Mouse (Mus musculus) heart, postnatal 14 days (tissue): ENCODE measurements around the gene Dnaaf5. TPM values are rescaled to one million over a fixed set of nuclear protein-coding genes. Genes with fewer than 3 reads are reported as not detected.

Experiments
- DNase-seq, 2 experiments: peaks; one replicate each; pipeline ENCODE4 v3.0.0; 2021 to 2022
- intact Hi-C: fragments of 180-260 bp; cut with DNase I; formaldehyde crosslinking; loops from one replicate; pipeline ENCODE4 v1.15.1; 2025
- total RNA-seq, 2 experiments: library from RNA; stranded (reverse); gene quantifications; 2 replicates each; pipeline ENCODE4 v1.2.3; 2021

The Dnaaf5 gene
- total RNA-seq, 2 experiments from 2014 or later: 14.7 to 16.8 TPM

DNA sequence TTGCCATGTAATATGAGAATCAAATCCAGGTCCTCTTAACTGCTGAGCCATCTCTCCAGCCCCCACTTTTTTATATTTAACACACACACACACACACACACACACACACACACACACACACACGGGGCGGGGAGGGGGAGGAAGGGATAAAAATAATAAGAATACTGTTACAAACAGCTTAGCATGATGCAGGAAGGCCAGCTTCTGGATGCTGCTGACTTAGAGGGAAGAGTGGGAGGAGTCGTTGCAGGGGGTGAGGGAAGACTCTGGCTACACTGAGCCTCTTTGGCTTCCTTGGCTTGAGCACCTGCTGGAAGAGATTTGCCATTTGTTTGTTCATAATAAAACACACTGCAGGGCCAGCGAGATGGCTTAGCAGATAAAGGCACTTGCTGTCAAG is 34.9 kb downstream of the Dnaaf5 start:
- intact Hi-C loops: no loop called here

DNA sequence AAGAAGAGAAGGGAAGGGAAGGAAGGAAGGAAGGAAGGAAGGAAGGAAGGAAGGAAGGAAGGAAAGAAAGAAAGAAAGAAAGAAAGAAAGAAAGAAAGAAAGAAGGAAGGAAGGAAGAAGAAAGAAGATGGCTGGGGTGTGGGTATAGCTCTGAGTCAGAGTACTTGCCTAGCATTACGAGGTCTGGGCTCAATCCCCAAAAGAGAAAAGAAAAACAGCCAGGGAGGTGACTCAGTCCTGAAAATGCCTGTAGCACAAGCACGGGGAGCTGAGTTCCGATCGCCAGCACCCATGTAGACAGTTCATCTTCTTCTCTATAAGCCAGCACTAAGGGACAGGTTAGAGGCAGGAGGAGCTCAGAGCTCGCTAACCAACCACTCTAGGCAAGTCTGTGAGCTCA is 39.7 kb downstream of the Dnaaf5 start:
- intact Hi-C loops: no loop called here
- DNase-seq: no peak

More for the DNA sequence above, 34.9 kb downstream of the Dnaaf5 start:
- DNase-seq: no peak

GRCm38 (mm10) chr5:139190958-139191357 is 40.9 kb downstream of the Dnaaf5 start:
- intact Hi-C loops: no loop called here
- no peak for DNase-seq

DNA sequence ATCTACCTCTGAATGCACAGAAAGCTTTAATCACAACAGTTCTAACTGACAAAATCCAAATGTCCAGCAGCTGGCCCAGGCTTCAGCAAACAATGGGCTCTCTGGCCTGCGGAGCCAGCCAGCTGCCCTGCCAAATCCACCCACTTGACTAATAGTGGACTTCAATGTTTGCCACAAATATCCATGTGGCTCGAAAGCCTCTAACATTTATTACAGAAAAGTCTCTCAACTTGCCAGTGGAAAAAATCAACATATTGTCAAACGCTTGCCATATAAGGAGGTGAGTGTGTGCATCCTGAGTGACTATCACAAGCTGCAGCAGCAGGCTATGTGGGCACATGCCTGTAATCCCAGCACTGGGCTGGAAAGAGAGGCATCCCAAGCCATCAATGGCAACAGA is 48.8 kb downstream of the Dnaaf5 start:
- no peak for DNase-seq
- intact Hi-C loops: no loop called here

DNA sequence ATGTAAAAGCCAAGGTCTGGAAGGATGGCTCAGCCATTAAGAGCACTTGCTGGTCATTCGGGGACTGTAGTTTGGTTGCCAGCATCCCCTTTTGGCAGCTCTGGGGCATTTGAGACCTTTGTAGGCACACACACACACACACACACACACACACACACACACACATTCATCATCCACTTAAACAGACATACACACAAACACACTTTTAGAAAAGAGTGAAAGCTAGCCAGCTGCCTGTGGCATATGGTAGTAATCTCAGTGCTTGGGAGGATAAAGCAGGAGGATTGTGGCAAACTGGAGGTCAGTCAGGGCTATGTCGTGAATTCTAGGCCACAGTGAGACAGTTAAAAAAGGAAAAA is 49.6 kb downstream of the Dnaaf5 start:
- intact Hi-C loops: no loop called here
- no peak for DNase-seq

DNA sequence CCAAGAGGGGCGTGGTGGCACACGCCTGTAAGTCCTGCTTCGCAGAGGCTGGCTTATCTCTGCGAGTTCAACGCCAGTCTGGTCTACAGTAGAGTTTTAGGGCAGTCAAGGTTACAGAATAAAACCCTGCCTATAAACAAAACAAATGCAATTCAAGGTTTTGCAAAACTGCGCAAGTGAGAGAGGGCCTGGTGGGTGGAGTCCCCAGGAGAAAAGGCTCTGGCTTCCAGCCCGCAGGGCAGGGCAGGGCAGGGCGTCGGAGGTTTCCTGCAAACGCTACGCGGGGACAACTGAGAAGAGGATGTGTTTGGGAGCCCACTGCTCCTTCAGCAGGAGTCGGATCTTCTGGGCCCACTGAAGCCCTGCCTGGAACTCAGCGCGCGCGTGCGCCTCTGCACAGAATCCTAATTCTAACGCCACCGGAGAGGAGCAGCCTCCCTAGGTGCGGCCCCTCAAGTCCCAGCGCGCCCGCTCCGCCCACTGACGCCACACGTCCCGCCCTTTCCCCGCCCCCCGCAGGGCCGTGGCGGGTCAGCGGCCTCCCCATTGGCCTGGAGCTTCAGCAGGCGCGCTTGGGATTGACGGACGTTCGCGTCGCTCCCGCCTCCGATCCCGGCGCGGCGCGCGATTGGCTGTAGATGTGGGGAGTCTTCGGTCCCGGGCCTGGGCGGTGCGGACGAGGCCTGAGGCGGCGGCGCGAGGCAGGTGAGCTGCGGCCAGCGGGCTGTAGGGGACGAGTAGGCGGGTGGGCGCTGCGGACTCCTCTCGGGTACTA is 50.2 kb downstream of the Dnaaf5 start, which contains the start of gene Sun1:
Gene Sun1, plus strand, starts transcription at position 643 of the 775 bp plus-strand sequence.
- intact Hi-C loops: loop anchor here (5.0 kb wide), 1 partner anchor 52 kb away; the partner anchor contains the start of gene Get4
- peak; percentile 99 for DNase-seq

DNA sequence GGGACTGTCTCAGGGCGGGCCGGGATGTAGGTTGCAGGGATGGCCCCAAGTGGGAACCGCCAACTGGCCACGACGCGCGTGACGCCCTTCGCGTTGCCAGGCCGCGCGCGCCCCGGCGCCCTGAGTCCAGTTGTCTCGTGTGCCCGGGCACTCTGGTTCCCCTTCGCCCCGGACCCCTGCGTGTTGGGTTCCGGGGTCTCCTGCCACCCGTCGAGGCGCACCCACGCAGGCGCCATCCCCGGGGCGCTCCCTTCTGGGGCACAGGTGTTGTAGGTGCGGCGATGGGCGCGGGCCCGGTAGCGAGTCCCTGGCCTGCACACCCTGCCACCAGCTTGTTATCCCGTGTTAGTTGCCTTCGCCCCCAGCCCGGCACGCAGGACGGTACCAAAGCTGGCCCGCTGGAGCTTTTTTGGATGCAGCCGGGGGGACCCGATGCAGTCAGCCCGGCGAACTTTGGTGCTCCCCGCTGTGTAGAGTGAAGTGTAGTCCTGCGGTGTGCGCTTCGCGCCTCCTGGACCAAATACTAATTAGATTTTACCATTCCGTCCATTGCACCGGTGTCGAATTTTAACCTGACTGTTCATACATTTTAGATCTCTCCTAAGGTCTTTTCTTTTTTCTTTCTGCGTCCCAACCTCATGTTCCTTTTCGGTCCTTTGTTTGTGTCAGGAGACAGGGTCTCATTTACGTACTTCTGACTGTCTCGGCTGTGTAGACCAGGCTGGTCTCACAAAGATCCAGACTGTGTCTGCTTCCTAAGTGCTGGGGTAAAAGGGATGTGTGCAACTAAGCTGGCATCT is 50.9 kb downstream of the Dnaaf5 start:
- intact Hi-C loops: loop anchor here (5.0 kb wide), 1 partner anchor 51 kb away; the partner anchor contains the start of gene Get4
- DNase-seq: no peak

- intact Hi-C loops: loop anchor here (5.0 kb wide), 1 partner anchor 50 kb away; the partner anchor contains the start of gene Get4
- no peak for DNase-seq
Measured at GRCm38 (mm10) chr5:139202127-139202526, 52.1 kb downstream of the Dnaaf5 start.

GRCm38 (mm10) chr5:139203312-139203711 is 53.3 kb downstream of the Dnaaf5 start:
- intact Hi-C loops: loop anchor here (5.0 kb wide), 1 partner anchor 49 kb away; the partner anchor contains the start of gene Get4
- DNase-seq: no peak

- intact Hi-C loops: no loop called here
- DNase-seq: no peak
Measured at GRCm38 (mm10) chr5:139206081-139206480, 56.1 kb downstream of the Dnaaf5 start.

DNA sequence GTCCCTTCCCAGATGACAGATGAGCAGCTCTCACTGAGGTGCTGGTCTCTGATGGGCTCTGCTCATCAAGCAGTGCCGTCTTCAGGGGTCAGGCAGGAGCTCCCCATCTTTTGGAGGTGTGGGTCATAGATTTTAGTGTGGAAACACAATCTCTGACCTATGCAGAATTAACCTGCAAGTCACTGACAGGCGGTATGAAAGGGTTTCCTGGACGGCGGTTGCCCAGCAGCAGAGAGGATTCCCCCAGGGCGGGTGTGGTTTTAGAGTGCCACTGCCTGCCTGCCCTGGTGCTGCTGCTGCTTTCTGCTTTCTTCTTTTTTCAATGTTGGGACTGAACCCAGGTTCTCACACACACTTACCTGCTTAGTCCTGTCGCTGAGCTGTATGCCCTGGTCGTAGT is 56.5 kb downstream of the Dnaaf5 start:
- intact Hi-C loops: no loop called here
- DNase-seq: no peak

DNA sequence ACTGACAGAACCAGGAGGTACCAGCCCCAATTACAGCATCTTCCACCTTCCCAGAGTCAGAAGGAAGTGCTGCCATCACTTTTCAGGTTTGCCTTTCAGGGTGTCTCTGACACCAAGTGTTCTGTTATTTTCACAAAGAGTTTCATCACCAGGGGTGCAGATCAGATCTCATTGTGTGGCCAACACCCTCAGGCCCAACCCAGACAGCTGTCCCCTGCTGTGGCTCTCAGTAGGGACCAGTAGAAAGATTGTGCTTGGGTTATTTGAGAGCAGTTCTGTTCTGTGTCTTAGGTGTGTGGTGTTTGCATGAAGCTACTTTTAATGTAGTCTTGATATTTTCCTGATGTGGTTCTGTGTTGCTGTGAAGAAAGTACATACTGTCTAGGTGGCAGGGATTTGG is 58.2 kb downstream of the Dnaaf5 start:
- intact Hi-C loops: no loop called here
- no peak for DNase-seq

DNA sequence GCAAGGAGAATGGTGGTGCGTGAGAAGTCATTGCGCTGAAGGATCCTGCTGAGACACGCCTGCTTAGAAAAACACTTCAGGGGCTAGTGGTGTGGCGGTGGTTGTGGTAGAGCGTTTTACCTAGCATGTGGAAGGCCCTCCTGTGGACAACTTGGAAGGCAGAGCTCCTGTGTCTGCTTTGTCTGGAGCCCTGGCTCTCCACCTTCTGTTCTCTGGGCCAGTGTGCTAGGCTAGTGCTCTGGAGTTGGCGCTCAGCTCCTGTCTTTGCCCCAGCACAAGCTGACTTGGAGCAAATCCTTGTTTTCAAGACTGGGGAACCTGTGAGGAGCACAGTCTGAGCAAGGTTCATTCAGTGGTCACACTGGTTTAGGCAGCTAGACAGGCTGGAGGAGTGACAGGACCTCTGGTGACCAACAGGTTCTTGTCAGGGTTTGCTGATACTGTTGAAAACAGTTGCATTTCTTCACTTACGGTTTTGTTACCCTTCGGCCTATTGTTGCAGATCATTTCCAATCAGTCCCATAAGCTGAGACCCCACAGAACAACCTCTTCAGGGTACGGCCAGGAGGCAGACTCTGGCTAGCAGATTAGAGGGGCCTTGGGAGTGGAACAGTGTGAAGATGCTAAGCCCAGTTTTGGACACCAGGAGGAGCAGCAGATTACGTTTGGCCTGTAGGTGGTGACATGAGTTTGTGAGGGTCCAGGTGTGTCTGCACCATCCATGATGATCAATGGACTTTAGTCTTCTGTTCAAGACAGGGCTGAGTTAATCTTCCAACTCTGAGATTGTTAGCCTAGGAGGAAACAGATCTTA is 59.1 kb downstream of the Dnaaf5 start:
- intact Hi-C loops: no loop called here
- DNase-seq: no peak

DNA sequence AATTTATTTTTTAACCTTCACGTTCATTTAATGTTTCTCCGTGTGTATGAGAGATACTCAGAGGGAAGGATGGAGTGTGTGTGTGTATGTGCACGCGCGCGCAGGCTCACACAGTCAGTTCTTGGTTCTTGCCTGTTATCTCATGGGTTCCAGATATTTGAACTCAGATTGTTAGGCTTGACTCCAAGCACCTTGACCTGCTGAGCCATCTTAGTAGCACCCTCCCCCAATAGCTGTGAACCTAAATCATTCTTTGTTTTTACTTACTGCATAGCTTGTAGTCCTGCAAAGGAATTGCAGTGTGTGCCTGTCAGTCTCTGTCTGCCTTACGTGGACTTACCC is 59.6 kb downstream of the Dnaaf5 start:
- intact Hi-C loops: no loop called here
- DNase-seq: no peak

DNA sequence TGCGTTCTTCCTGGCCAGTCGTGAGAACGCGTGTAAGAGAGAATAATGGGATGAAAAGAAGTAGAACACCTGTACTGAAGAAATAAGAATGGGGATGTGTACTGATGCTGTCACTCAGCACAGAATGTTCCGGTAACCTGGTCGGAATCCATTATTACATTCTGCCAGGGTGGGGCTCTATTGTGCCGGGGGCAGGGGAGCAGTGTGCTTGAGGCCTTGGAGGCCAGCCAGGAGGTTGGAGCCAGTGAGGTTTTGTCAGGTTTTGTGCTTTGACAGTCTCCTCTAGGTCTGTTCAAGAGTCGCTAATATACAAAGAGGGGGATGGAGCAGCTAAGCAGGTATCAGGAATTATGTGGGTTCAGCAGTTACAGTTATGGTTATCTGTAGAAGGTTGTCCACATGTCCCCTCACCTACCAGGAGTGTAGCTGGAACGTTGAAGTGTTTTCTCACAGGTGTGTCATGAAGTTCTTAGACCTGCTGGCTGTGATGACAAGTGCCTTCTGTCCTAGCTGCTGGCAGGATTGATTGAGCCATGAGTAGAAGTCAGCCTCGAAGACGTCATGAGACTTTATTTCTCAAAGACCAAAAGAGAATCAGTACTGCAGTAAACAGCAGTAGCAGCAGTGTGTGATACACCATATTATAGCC is 61.8 kb downstream of the Dnaaf5 start:
- DNase-seq: peak in 1 of 2 experiments; percentile 12
- intact Hi-C loops: no loop called here

DNA sequence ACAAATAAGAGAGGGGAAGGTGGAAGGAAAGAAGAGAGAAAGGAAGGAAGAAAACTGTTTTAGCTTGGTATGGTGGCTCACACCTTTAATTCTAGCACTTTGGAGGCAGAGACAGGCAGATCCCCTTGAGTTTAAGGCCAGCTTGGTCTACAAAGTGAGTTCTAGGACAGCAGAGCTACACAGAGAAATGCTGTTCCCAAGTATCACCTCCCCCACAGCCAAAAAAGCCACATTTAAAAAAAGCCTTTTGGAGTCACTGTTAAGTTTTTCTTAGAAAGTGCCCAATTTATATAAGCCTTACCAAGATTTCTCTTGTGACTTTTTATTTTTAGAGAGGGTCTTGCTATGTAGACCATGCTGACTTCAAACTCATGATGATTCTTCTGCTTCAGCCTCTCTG is 64.3 kb downstream of the Dnaaf5 start:
- intact Hi-C loops: no loop called here
- no peak for DNase-seq

DNA sequence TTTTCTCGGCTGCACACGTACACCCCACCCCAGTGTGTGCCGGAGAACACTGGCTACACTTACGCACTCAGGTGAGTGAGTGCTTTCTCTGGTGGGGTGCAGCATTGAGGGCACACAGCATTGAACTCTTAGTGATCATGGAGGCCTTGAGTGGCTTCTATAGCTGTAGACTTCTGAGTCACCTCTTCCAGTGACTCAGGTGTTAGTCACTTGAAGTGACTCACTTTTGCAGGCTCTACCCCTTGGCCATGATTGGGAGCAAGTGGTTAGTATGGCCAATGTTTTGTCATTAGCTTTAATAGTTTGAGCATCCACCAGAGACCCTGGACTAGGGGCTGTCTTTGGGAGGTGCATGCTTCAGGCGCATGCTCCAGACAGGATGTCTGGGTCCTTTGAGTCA is 65.2 kb downstream of the Dnaaf5 start:
- DNase-seq: no peak
- intact Hi-C loops: no loop called here

- DNase-seq: no peak
- intact Hi-C loops: no loop called here
Measured at GRCm38 (mm10) chr5:139216121-139216520, 66.1 kb downstream of the Dnaaf5 start.

DNA sequence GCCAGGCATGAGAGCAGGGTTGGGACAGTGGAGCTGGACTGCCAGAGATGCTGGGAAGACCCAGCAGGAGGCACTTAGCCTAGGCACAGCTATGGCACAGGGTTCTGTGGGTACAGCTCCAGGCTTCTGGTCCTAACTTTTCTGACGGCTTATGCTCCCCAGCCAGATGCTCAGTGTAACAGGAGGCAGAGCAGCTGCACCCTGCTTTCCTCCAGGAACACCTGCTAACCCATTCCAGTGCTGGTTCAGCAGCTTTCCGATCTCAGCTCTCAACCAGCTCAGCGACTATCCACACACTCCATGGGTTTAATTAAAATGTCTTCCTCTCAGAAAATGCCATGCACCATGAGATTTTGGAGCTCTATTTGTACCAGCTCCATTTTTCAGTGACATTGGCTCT is 66.8 kb downstream of the Dnaaf5 start:
- no peak for DNase-seq
- intact Hi-C loops: no loop called here

- intact Hi-C loops: no loop called here
- no peak for DNase-seq
Measured at GRCm38 (mm10) chr5:139220006-139220515, 70.0 kb downstream of the Dnaaf5 start.
